ENCODE assay signal across 16 mouse cellular contexts in genomic region chr5:105556291-105556690, GRCm38 (mm10).
"Had no signal": no experiment of that assay in that cellular context is flagged by ENCODE, and none has a peak within 500 bp of the region (broad histone marks: within the 10 kb centered on the region; RNA-seq: fewer than 3 reads in every experiment).

No protein-coding gene starts in this region.

- H3K4me1 ChIP-seq: midbrain, embryonic 12.5 days; neural tube, embryonic 12.5 days; stomach, embryonic 15.5 days had no signal

- H3K9ac ChIP-seq: liver, embryonic 14.5 days; lung, embryonic 14.5 days; midbrain, embryonic 12.5 days; midbrain, embryonic 15.5 days; neural tube, embryonic 12.5 days; stomach, embryonic 15.5 days had no signal

- H3K4me3 ChIP-seq: megakaryocyte, embryonic 14.5 days; midbrain, embryonic 12.5 days; midbrain, embryonic 15.5 days; myocyte; neural tube, embryonic 12.5 days; stomach, embryonic 15.5 days had no signal

- H3K27me3 ChIP-seq: megakaryocyte, embryonic 14.5 days; midbrain, embryonic 12.5 days; midbrain, embryonic 15.5 days; neural tube, embryonic 12.5 days; stomach, embryonic 15.5 days had no signal

- DNase-seq: lung, adult 18-20 months; lung, embryonic 14.5 days; lung, postnatal 10 days; lung, postnatal 4 days; right cerebral cortex, postnatal 14 days; thymus, adult 2 months; thymus, postnatal 25 days; thymus, postnatal 4 days had no signal

- H3K4me2 ChIP-seq: lung, embryonic 14.5 days; midbrain, embryonic 12.5 days; midbrain, embryonic 15.5 days; neural tube, embryonic 12.5 days; stomach, embryonic 15.5 days had no signal

- H3K9me3 ChIP-seq: midbrain, embryonic 12.5 days; midbrain, embryonic 15.5 days; neural tube, embryonic 12.5 days; stomach, embryonic 15.5 days had no signal

- ATAC-seq: midbrain, embryonic 15.5 days had no signal

- H3K36me3 ChIP-seq: midbrain, embryonic 12.5 days; midbrain, embryonic 15.5 days; neural tube, embryonic 12.5 days; stomach, embryonic 15.5 days had no signal

- H3K27ac ChIP-seq: liver, embryonic 14.5 days; midbrain, embryonic 12.5 days; midbrain, embryonic 15.5 days; neural tube, embryonic 12.5 days; stomach, embryonic 15.5 days; stomach, postnatal 0 days had no signal
